Mouse (Mus musculus): ENCODE results near the gene Lrrc8c. TPM values are rescaled to one million over a fixed set of nuclear protein-coding genes. Genes with fewer than 3 reads are reported as not detected.

Lrrc8c gene
- total RNA-seq, 1 experiment: 9.4 TPM

DNA sequence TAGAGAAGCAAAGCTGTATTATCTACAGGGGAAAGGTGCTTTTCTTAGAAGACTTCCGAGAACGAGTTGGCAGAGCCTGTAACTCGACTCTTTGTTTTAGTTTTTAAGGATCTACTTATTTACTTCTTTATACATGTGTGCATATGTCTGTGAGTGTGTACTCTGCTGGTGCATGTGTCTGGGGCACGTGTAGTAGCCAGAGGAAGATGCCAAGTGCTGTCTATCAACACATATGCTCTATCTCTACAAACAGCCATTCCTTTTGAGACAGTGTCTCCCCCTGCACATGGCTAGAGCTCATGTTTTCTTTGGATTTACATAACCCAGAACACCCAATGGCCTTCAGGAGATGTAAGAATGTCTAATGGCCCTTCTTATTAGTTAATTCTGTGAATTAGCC, 6.9 kb upstream of the Lrrc8c start:
- Histone ChIP-seq H3K9ac (ENCODE audit: insufficient read depth, low read depth, low read length, poor library complexity, severe bottlenecking) (no peak overlapping the region), H3K36me3 (ENCODE audit: control insufficient read depth, insufficient read depth, low read length, poor library complexity, severe bottlenecking) (no peaks in the 10 kb centered on the region), H3K27ac (ENCODE audit: insufficient read depth, low read depth, low read length, poor library complexity, severe bottlenecking) (no peak overlapping the region), H3K9me3 (ENCODE audit: control insufficient read depth, insufficient read depth, low read depth, low read length) (no peaks in the 10 kb centered on the region), H3K4me1 (ENCODE audit: control insufficient read depth in 2 of 2, insufficient read depth in 2 of 2, low read length in 2 of 2, poor library complexity in 1 of 2) (no peaks in the 10 kb centered on the region), H3K4me3 (ENCODE audit: insufficient read depth in 1 of 2, low read depth in 1 of 2, low read length in 2 of 2, poor library complexity in 1 of 2, severe bottlenecking in 1 of 2) (no peak overlapping the region)
- in situ Hi-C loops (cut with MboI; ENCODE audit: low sequenced_read_pairs in 2 of 2, unreplicated experiment in 2 of 2): no loop called here
- no peak for DNase-seq (ENCODE audit: low read depth, low spot score)
- TF ChIP-seq CHD2 (IDR thresholded peaks at IDR 0.05; ENCODE audit: low read depth, low read length) (no peak), HCFC1 (IDR thresholded peaks at IDR 0.05; ENCODE audit: borderline replicate concordance, insufficient read depth, low read length) (no peak), ZC3H11A (IDR thresholded peaks at IDR 0.05; ENCODE audit: borderline replicate concordance, low read depth, low read length) (no peak), ZNF384 (IDR thresholded peaks at IDR 0.05; ENCODE audit: low read depth, low read length) (no peak), MAFK (IDR thresholded peaks at IDR 0.05; ENCODE audit: insufficient read depth, low read depth, low read length) (no peak)

DNA sequence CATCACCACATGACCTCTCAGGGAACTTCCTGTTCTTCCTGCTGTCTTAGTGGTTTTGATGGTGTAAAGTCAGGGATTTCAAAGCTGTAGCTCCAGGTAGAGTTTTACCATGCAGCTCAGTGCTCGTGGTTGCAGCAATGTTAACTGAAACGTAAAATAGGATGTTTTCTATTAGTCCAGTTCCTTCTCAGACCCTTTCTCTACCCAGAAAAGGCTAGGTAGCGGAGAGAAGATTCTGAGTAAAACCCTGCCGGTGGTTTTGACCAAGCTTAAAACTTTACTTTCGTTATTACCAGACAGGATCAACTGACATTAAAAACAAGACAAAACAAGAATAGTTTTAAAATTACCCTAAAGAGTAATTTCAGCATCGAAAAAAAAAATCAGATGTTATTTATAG, 3.7 kb upstream of the Lrrc8c start:
- Histone ChIP-seq H3K36me3 (ENCODE audit: control insufficient read depth, insufficient read depth, low read length, poor library complexity, severe bottlenecking) (no peaks in the 10 kb centered on the region), H3K4me1 (ENCODE audit: control insufficient read depth in 2 of 2, insufficient read depth in 2 of 2, low read length in 2 of 2, poor library complexity in 1 of 2) (no peaks in the 10 kb centered on the region), H3K9me3 (ENCODE audit: control insufficient read depth, insufficient read depth, low read depth, low read length) (no peaks in the 10 kb centered on the region), H3K9ac (ENCODE audit: insufficient read depth, low read depth, low read length, poor library complexity, severe bottlenecking) (no peak overlapping the region), H3K4me3 (ENCODE audit: insufficient read depth in 1 of 2, low read depth in 1 of 2, low read length in 2 of 2, poor library complexity in 1 of 2, severe bottlenecking in 1 of 2) (no peak overlapping the region), H3K27ac (ENCODE audit: insufficient read depth, low read depth, low read length, poor library complexity, severe bottlenecking) (no peak overlapping the region)
- DNase-seq (ENCODE audit: low read depth, low spot score): no peak
- in situ Hi-C loops (cut with MboI; ENCODE audit: low sequenced_read_pairs in 2 of 2, unreplicated experiment in 2 of 2): no loop called here
- no peak for TF ChIP-seq ZNF384 (IDR thresholded peaks at IDR 0.05; ENCODE audit: low read depth, low read length)
- no peak for TF ChIP-seq HCFC1 (IDR thresholded peaks at IDR 0.05; ENCODE audit: borderline replicate concordance, insufficient read depth, low read length)
- TF ChIP-seq ZC3H11A (IDR thresholded peaks at IDR 0.05; ENCODE audit: borderline replicate concordance, low read depth, low read length): no peak
- TF ChIP-seq MAFK (IDR thresholded peaks at IDR 0.05; ENCODE audit: insufficient read depth, low read depth, low read length): no peak
- no peak for TF ChIP-seq CHD2 (IDR thresholded peaks at IDR 0.05; ENCODE audit: low read depth, low read length)

GRCm38 (mm10) chr5:105516290-105516689, 2.9 kb upstream of the Lrrc8c start:
- no peaks in the 10 kb centered on the region for H3K4me1 ChIP-seq (ENCODE audit: control insufficient read depth in 2 of 2, insufficient read depth in 2 of 2, low read length in 2 of 2, poor library complexity in 1 of 2)
- no peak overlapping the region for H3K4me3 ChIP-seq (ENCODE audit: insufficient read depth in 1 of 2, low read depth in 1 of 2, low read length in 2 of 2, poor library complexity in 1 of 2, severe bottlenecking in 1 of 2)
- no peak for DNase-seq (ENCODE audit: low read depth, low spot score)
- H3K9me3 ChIP-seq (ENCODE audit: control insufficient read depth, insufficient read depth, low read depth, low read length): no peaks in the 10 kb centered on the region
- in situ Hi-C loops (cut with MboI; ENCODE audit: low sequenced_read_pairs in 2 of 2, unreplicated experiment in 2 of 2): no loop called here
- no peak overlapping the region for H3K9ac ChIP-seq (ENCODE audit: insufficient read depth, low read depth, low read length, poor library complexity, severe bottlenecking)
- TF ChIP-seq MAFK (IDR thresholded peaks at IDR 0.05; ENCODE audit: insufficient read depth, low read depth, low read length): no peak
- no peak for TF ChIP-seq CHD2 (IDR thresholded peaks at IDR 0.05; ENCODE audit: low read depth, low read length)
- TF ChIP-seq ZNF384 (IDR thresholded peaks at IDR 0.05; ENCODE audit: low read depth, low read length): no peak
- TF ChIP-seq ZC3H11A (IDR thresholded peaks at IDR 0.05; ENCODE audit: borderline replicate concordance, low read depth, low read length): no peak
- TF ChIP-seq HCFC1 (IDR thresholded peaks at IDR 0.05; ENCODE audit: borderline replicate concordance, insufficient read depth, low read length): no peak
- no peaks in the 10 kb centered on the region for H3K36me3 ChIP-seq (ENCODE audit: control insufficient read depth, insufficient read depth, low read length, poor library complexity, severe bottlenecking)
- no peak overlapping the region for H3K27ac ChIP-seq (ENCODE audit: insufficient read depth, low read depth, low read length, poor library complexity, severe bottlenecking)

GRCm38 (mm10) chr5:105517992-105518625, 1.1 kb upstream of the Lrrc8c start:
- Histone ChIP-seq H3K4me3 (ENCODE audit: insufficient read depth in 1 of 2, low read depth in 1 of 2, low read length in 2 of 2, poor library complexity in 1 of 2, severe bottlenecking in 1 of 2) (peak overlapping the region in 1 of 2 experiments; percentile 98; a peak in 2 of 4 replicates), H3K27ac (ENCODE audit: insufficient read depth, low read depth, low read length, poor library complexity, severe bottlenecking) (no peak overlapping the region), H3K9me3 (ENCODE audit: control insufficient read depth, insufficient read depth, low read depth, low read length) (no peaks in the 10 kb centered on the region), H3K9ac (ENCODE audit: insufficient read depth, low read depth, low read length, poor library complexity, severe bottlenecking) (no peak overlapping the region), H3K4me1 (ENCODE audit: control insufficient read depth in 2 of 2, insufficient read depth in 2 of 2, low read length in 2 of 2, poor library complexity in 1 of 2) (no peaks in the 10 kb centered on the region), H3K36me3 (ENCODE audit: control insufficient read depth, insufficient read depth, low read length, poor library complexity, severe bottlenecking) (no peaks in the 10 kb centered on the region)
- in situ Hi-C loops (cut with MboI; ENCODE audit: low sequenced_read_pairs in 2 of 2, unreplicated experiment in 2 of 2): no loop called here
- DNase-seq (ENCODE audit: low read depth, low spot score): no peak
- TF ChIP-seq ZC3H11A (IDR thresholded peaks at IDR 0.05; ENCODE audit: borderline replicate concordance, low read depth, low read length) (no peak), HCFC1 (IDR thresholded peaks at IDR 0.05; ENCODE audit: borderline replicate concordance, insufficient read depth, low read length) (no peak), ZNF384 (IDR thresholded peaks at IDR 0.05; ENCODE audit: low read depth, low read length) (no peak), CHD2 (IDR thresholded peaks at IDR 0.05; ENCODE audit: low read depth, low read length) (no peak), MAFK (IDR thresholded peaks at IDR 0.05; ENCODE audit: insufficient read depth, low read depth, low read length) (no peak)
